Mouse (Mus musculus) MEL (cell line): ENCODE measurements at regions not wholly inside any gene's neighbourhood (a gene's known extent, or its start where the extent isn't known, plus 50 kb on each side); places are given as distances from the start of the nearest gene placed in this dataset.

Experiments used
- DNase-seq: peaks from one replicate; pipeline ENCODE4 v3.0.0; 2011; ENCODE audit warnings: low read depth, low spot score
- H3K27ac ChIP-seq: 2 replicates; pipeline ENCODE4 v1.5.1; 2012; ENCODE audit warnings: low read depth, mild to moderate bottlenecking, control low read depth, low read length, moderate library complexity; ENCODE audit not compliant: control insufficient read depth
- H3K27me3 ChIP-seq, 2 experiments: fragments of 150-350 bp in 1 of 2; sonication (generic) in 1 of 2; 2 replicates each; pipeline ENCODE4 v1.6.1; 2012; ENCODE audit warnings: low read length in 2 of 2, mild to moderate bottlenecking in 2 of 2, improper control_type of control experiment in 1 of 2, moderate library complexity in 1 of 2; ENCODE audit not compliant: insufficient read depth in 2 of 2, control insufficient read depth in 1 of 2
- H3K36me3 ChIP-seq, 2 experiments: 2 replicates each; pipeline ENCODE4 v1.6.1; 2012 to 2014; ENCODE audit warnings: low read length in 2 of 2, improper control_type of control experiment in 1 of 2, inconsistent platforms in 1 of 2, mild to moderate bottlenecking in 1 of 2; ENCODE audit not compliant: insufficient read depth in 2 of 2, control insufficient read depth in 1 of 2
- H3K4me1 ChIP-seq, 2 experiments: fragments of 150-350 bp in 1 of 2; sonication (generic) in 1 of 2; 2 replicates each; pipeline ENCODE4 v1.6.1; 2012; ENCODE audit warnings: low read length in 2 of 2, improper control_type of control experiment in 1 of 2, mild to moderate bottlenecking in 1 of 2; ENCODE audit not compliant: insufficient read depth in 2 of 2, control insufficient read depth in 1 of 2
- H3K4me3 ChIP-seq, 2 experiments: fragments of 150-350 bp in 1 of 2; sonication (generic) in 1 of 2; 2 replicates each; pipeline ENCODE4 v1.5.1; 2012; ENCODE audit warnings: low read depth in 2 of 2, low read length in 2 of 2, mild to moderate bottlenecking in 2 of 2, moderate library complexity in 2 of 2, control low read depth in 1 of 2, improper control_type of control experiment in 1 of 2; ENCODE audit not compliant: control insufficient read depth in 1 of 2, insufficient read depth in 1 of 2
- H3K79me2 ChIP-seq: 2 replicates; pipeline ENCODE4 v1.6.1; 2012; ENCODE audit warnings: mild to moderate bottlenecking, low read length, moderate library complexity; ENCODE audit not compliant: control insufficient read depth, poor library complexity, insufficient read depth
- H3K9ac ChIP-seq: 2 replicates; pipeline ENCODE4 v1.6.1; 2012; ENCODE audit warnings: low read depth, mild to moderate bottlenecking, control low read depth, low read length, moderate library complexity; ENCODE audit not compliant: control insufficient read depth, poor library complexity, severe bottlenecking
- H3K9me3 ChIP-seq: fragments of 150-350 bp; sonication (generic); replicated peaks from 2 replicates; pipeline ENCODE4 v1.6.1; 2012; ENCODE audit warnings: mild to moderate bottlenecking, low read length, improper control_type of control experiment, moderate library complexity; ENCODE audit not compliant: insufficient read depth
- CHD1 ChIP-seq: IDR thresholded peaks from 2 replicates; pipeline ENCODE4 v1.6.1; 2012; ENCODE audit warnings: low read depth, mild to moderate bottlenecking, inconsistent platforms, low read length, improper control_type of control experiment
- E2F4 ChIP-seq: IDR thresholded peaks from 2 replicates; pipeline ENCODE4 v1.6.1; 2011; ENCODE audit warnings: low read depth, low read length, improper control_type of control experiment, borderline replicate concordance
- ELF1 ChIP-seq: IDR thresholded peaks from 2 replicates; pipeline ENCODE4 v1.6.1; 2014; ENCODE audit warnings: low read depth, mild to moderate bottlenecking, inconsistent platforms, low read length, improper control_type of control experiment, moderate library complexity
- ETS1 ChIP-seq: IDR thresholded peaks from 2 replicates; pipeline ENCODE4 v1.6.1; 2012; ENCODE audit warnings: low read depth, mild to moderate bottlenecking, inconsistent platforms, low read length, improper control_type of control experiment, moderate library complexity
- GABPA ChIP-seq: IDR thresholded peaks from 2 replicates; pipeline ENCODE4 v1.6.1; 2012; ENCODE audit warnings: low read depth, mild to moderate bottlenecking, inconsistent platforms, low read length, improper control_type of control experiment, moderate library complexity
- HCFC1 ChIP-seq: IDR thresholded peaks from 2 replicates; pipeline ENCODE4 v1.6.1; 2012; ENCODE audit warnings: low read depth, mild to moderate bottlenecking, inconsistent platforms, low read length, improper control_type of control experiment, moderate library complexity
- KAT2A ChIP-seq: conservative IDR thresholded peaks from 2 replicates; pipeline ENCODE4 v1.6.1; 2012; ENCODE audit warnings: low read depth, low read length, improper control_type of control experiment, inconsistent platforms
- MAX ChIP-seq: IDR thresholded peaks from 2 replicates; pipeline ENCODE4 v1.6.1; 2011; ENCODE audit warnings: low read length, improper control_type of control experiment
- MAZ ChIP-seq: IDR thresholded peaks from 2 replicates; pipeline ENCODE4 v1.6.1; 2012; ENCODE audit warnings: low read depth, mild to moderate bottlenecking, inconsistent platforms, low read length, improper control_type of control experiment
- MEF2A ChIP-seq: IDR thresholded peaks from 2 replicates; pipeline ENCODE4 v1.6.1; 2014; ENCODE audit warnings: low read depth, mild to moderate bottlenecking, inconsistent platforms, low read length, improper control_type of control experiment; ENCODE audit not compliant: poor library complexity, insufficient replicate concordance, severe bottlenecking; ENCODE audit errors: extremely low read depth
- MYB ChIP-seq: IDR thresholded peaks from 2 replicates; pipeline ENCODE4 v1.6.1; 2011; ENCODE audit warnings: mild to moderate bottlenecking, low read depth, low read length, improper control_type of control experiment
- MYC ChIP-seq: IDR thresholded peaks from 2 replicates; pipeline ENCODE4 v1.6.1; 2011; ENCODE audit warnings: low read depth, mild to moderate bottlenecking, low read length, improper control_type of control experiment, moderate library complexity
- NRF1 ChIP-seq: IDR thresholded peaks from 2 replicates; pipeline ENCODE4 v1.6.1; 2014; ENCODE audit warnings: low read depth, mild to moderate bottlenecking, inconsistent platforms, low read length, improper control_type of control experiment, moderate library complexity; ENCODE audit not compliant: poor library complexity, insufficient read depth, severe bottlenecking
- POLR2AphosphoS2 ChIP-seq: IDR thresholded peaks from 2 replicates; pipeline ENCODE4 v1.6.1; 2011; ENCODE audit warnings: low read length, improper control_type of control experiment
- POLR2AphosphoS5 ChIP-seq: IDR thresholded peaks from 2 replicates; pipeline ENCODE4 v1.6.1; 2012; ENCODE audit warnings: low read depth, borderline replicate concordance, mild to moderate bottlenecking, inconsistent platforms, low read length, moderate library complexity, mixed read lengths
- RCOR1 ChIP-seq: IDR thresholded peaks from 2 replicates; pipeline ENCODE4 v1.6.1; 2012; ENCODE audit warnings: low read depth, mild to moderate bottlenecking, inconsistent platforms, low read length, improper control_type of control experiment
- SIN3A ChIP-seq: IDR thresholded peaks from 2 replicates; pipeline ENCODE4 v1.6.1; 2012; ENCODE audit warnings: low read length, improper control_type of control experiment, inconsistent platforms
- TBP ChIP-seq: IDR thresholded peaks from 2 replicates; pipeline ENCODE4 v1.8.0; 2011; ENCODE audit warnings: low read depth, low read length, improper control_type of control experiment
- TCF12 ChIP-seq: IDR thresholded peaks from 2 replicates; pipeline ENCODE4 v1.6.1; 2014; ENCODE audit warnings: low read depth, mild to moderate bottlenecking, inconsistent platforms, low read length, improper control_type of control experiment, moderate library complexity
- USF1 ChIP-seq: IDR thresholded peaks from 2 replicates; pipeline ENCODE4 v1.6.1; 2014; ENCODE audit warnings: low read depth, mild to moderate bottlenecking, inconsistent platforms, low read length, improper control_type of control experiment, moderate library complexity
- ZMIZ1 ChIP-seq: IDR thresholded peaks from 2 replicates; pipeline ENCODE4 v1.6.1; 2012; ENCODE audit warnings: low read depth, mild to moderate bottlenecking, inconsistent platforms, low read length, improper control_type of control experiment, moderate library complexity
- ZNF384 ChIP-seq: IDR thresholded peaks from 2 replicates; pipeline ENCODE4 v1.6.1; 2012; ENCODE audit warnings: low read depth, mild to moderate bottlenecking, inconsistent platforms, low read length, improper control_type of control experiment

GRCm38 (mm10) chr15:43625021-43625510 is 3490.9 kb downstream of the 9330182O14Rik start:
- no peak for DNase-seq
- no peaks in the 10 kb centered on the region for H3K79me2 ChIP-seq
- H3K27ac ChIP-seq: no peak overlapping the region
- no peak for TF ChIP-seq KAT2A
- no peak for TF ChIP-seq MAZ
- TF ChIP-seq MYB: no peak
- no peak for TF ChIP-seq MYC
- no peak for TF ChIP-seq USF1
- TF ChIP-seq TBP: no peak
- TF ChIP-seq HCFC1: no peak
- TF ChIP-seq MAX: no peak
- TF ChIP-seq MEF2A: no peak
- no peak for TF ChIP-seq ZMIZ1
- TF ChIP-seq ETS1: no peak
- no peak for TF ChIP-seq SIN3A
- TF ChIP-seq ZNF384: no peak
- no peaks in the 10 kb centered on the region for H3K9me3 ChIP-seq
- H3K9ac ChIP-seq: no peak overlapping the region
- no peaks in the 10 kb centered on the region for H3K4me1 ChIP-seq
- no peak overlapping the region for H3K4me3 ChIP-seq
- no peaks in the 10 kb centered on the region for H3K27me3 ChIP-seq
- H3K36me3 ChIP-seq: no peaks in the 10 kb centered on the region

DNA sequence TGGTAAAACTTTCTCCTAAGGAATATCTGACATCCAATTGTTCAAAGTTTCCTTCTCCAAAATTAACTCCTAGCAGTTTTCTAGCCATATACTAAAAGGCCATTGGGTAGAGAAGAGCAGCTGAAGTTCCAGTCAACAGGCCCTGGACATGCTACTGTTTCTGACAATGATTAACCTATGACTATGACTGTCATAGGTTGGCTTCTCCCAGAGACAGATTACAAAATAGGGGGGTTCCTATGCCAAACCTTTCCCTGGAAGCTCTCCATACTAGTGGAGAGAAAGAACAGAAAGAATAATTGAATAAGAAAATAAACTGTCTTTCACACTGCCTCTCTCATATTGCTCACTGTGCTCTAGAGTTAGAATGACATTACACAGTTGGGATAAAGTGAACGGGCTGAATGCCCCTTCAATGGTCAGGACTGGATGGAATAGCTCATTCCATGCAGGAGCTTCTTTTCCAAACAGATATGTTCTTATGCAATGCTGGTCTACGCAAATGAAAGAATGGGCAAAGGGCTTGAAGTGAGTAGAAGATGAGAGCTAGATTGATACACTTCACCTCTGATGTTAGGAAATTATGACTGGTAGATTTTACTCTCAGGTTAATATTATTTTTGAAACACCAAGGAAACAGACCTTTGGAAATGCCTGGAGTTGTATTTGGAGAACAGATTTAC is 3516.8 kb downstream of the 9330182O14Rik start:
- H3K36me3 ChIP-seq: no peaks in the 10 kb centered on the region
- H3K9ac ChIP-seq: no peak overlapping the region
- no peaks in the 10 kb centered on the region; a peak in 1 of 4 replicates for H3K27me3 ChIP-seq
- no peaks in the 10 kb centered on the region for H3K79me2 ChIP-seq
- no peaks in the 10 kb centered on the region for H3K4me1 ChIP-seq
- H3K9me3 ChIP-seq: no peaks in the 10 kb centered on the region
- H3K4me3 ChIP-seq: no peak overlapping the region
- TF ChIP-seq GABPA: no peak
- TF ChIP-seq ELF1: no peak
- TF ChIP-seq POLR2AphosphoS5: no peak
- no peak for TF ChIP-seq NRF1
- no peak for TF ChIP-seq TCF12
- no peak for TF ChIP-seq MYC
- no peak for TF ChIP-seq POLR2AphosphoS2
- TF ChIP-seq RCOR1: no peak
- no peak for TF ChIP-seq CHD1
- TF ChIP-seq E2F4: no peak
- no peak for TF ChIP-seq ZNF384
- no peak for DNase-seq
- H3K27ac ChIP-seq: no peak overlapping the region
